Mouse (Mus musculus): ENCODE data around the gene Tmem26. TPM values are rescaled to one million over a fixed set of nuclear protein-coding genes. Genes with fewer than 3 reads are reported as not detected.

The Tmem26 gene
- polyA plus RNA-seq, 1 experiment from 2014 or later, result 4.6 TPM

DNA sequence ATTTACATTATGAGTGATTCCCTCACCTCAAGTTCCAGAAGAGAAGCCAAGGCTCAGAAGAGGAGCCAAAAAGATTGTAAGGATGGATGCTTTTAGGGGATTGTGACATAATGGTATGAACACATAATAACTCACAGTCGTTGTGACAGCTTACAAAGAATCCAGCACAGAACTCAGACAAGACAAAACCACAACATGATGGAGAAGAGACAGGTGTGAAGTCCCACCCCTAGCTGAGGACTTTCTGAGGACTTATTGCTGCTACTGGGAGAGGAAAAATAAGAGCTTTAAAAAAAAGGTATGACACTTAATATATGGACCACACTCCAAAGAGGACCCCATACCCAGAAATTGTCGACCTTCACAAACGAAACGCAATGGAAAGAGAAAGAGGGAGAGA is 101.1 kb downstream of the Tmem26 start:
- Histone ChIP-seq H3K9me3 (ENCODE audit: control insufficient read depth, low read length) (peaks cover 3% of the 10 kb centered on the region; the same call in 1 of the 2 replicates), H3K27me3 (replicated peaks; ENCODE audit: control insufficient read depth, insufficient read depth, low read length) (no peaks in the 10 kb centered on the region), H3K9ac (ENCODE audit: low read depth, low read length) (no peak overlapping the region), H3K4me2 (ENCODE audit: low read length) (no peak overlapping the region), H3K4me3 (ENCODE audit: low read length) (no peak overlapping the region), H3K4me1 (ENCODE audit: control insufficient read depth, insufficient read depth, low read depth, low read length) (no peaks in the 10 kb centered on the region), H3K27ac (ENCODE audit: low read depth, low read length) (no peak overlapping the region), H3K36me3 (ENCODE audit: control insufficient read depth, insufficient read depth, low read length) (no peaks in the 10 kb centered on the region)
- WGBS, result 92% methylated on average over 4 of the region's 4 CpGs
- no peak for ATAC-seq

Other genes starting within 250 kb of the Tmem26 start
- 2.8 and 4.2 TPM in 2 replicates for gene Cabcoco1, start 181.8 kb upstream of the Tmem26 start, polyA plus RNA-seq (2015; fragmentation: Nextera tagmentation; extraction: Ambion mirVana)

Data from hindbrain, embryonic 16.5 days (tissue).